Mouse (Mus musculus) myocyte (in vitro differentiated cells): Measurements from ENCODE around the gene Ppdpf.

Source experiments
- CEBPB ChIP-seq: IDR thresholded peaks from 2 replicates; pipeline ENCODE4 v1.6.1; 2011; ENCODE audit warnings: mild to moderate bottlenecking, moderate library complexity; ENCODE audit not compliant: poor library complexity, insufficient read depth, severe bottlenecking
- E2F4 ChIP-seq: IDR thresholded peaks from one replicate; pipeline ENCODE4 v1.6.1; 2011; ENCODE audit warnings: mild to moderate bottlenecking, control low read depth, moderate library complexity; ENCODE audit not compliant: insufficient read depth
- MAX ChIP-seq: IDR thresholded peaks from one replicate; pipeline ENCODE4 v1.6.1; 2011; ENCODE audit warnings: low read depth, mild to moderate bottlenecking, control low read depth
- MYOD1 ChIP-seq, 3 experiments: IDR thresholded peaks; one replicate each; pipeline ENCODE4 v1.6.1; 2011; ENCODE audit warnings: control low read depth in 2 of 3, low read depth in 2 of 3, mild to moderate bottlenecking in 2 of 3, moderate library complexity in 1 of 3; ENCODE audit not compliant: insufficient read length in 2 of 3, control insufficient read depth in 1 of 3
- POLR2A ChIP-seq: IDR thresholded peaks from one replicate; pipeline ENCODE4 v1.6.1; 2011; ENCODE audit warnings: low read depth, mild to moderate bottlenecking, control low read depth, moderate library complexity; ENCODE audit not compliant: insufficient read length
- POLR2AphosphoS2 ChIP-seq: IDR thresholded peaks from one replicate; pipeline ENCODE4 v1.6.1; 2011; ENCODE audit warnings: low read depth, control low read depth; ENCODE audit not compliant: insufficient read length
- REST ChIP-seq: IDR thresholded peaks from one replicate; pipeline ENCODE4 v1.6.1; 2011; ENCODE audit warnings: mild to moderate bottlenecking, control low read depth, moderate library complexity; ENCODE audit not compliant: insufficient read depth, insufficient read length
- SRF ChIP-seq: IDR thresholded peaks from one replicate; pipeline ENCODE4 v1.6.1; 2011; ENCODE audit warnings: low read depth; ENCODE audit not compliant: control insufficient read depth, insufficient read length
- TCF12 ChIP-seq: IDR thresholded peaks from one replicate; pipeline ENCODE4 v1.6.1; 2011; ENCODE audit warnings: mild to moderate bottlenecking, control low read depth; ENCODE audit not compliant: poor library complexity, insufficient read depth, severe bottlenecking
- USF1 ChIP-seq: IDR thresholded peaks from one replicate; pipeline ENCODE4 v1.6.1; 2011; ENCODE audit warnings: low read depth, mild to moderate bottlenecking, control low read depth, moderate library complexity

DNA sequence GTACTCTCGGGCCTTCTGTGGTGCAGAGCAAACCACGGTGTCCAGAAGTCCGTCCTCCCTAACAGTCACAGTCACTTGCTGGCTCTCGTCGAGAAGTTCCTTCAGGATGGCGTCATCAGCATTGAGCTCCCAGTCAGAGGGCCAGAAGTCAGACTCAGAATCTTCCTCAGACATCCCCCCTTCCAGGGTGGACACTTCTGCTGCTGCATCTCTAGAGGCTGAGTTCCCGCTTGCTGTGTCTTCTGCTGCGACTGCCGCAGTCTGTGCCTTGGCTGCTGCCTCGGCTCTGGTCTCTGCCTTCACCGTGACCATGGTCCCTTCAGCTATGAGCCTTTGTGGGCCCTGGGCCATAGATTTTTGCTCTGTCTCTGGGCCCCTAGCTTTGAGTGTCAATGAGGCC is 47.6 kb downstream of the Ppdpf start:
- TF ChIP-seq POLR2AphosphoS2 (no peak), POLR2A (no peak), USF1 (no peak), MYOD1 (IDR thresholded peaks at IDR 0.05; ENCODE audit: control insufficient read depth in 1 of 3, insufficient read length in 2 of 3, low read depth in 2 of 3) (no peak), MAX (no peak), TCF12 (no peak), E2F4 (no peak), REST (no peak), CEBPB (no peak), SRF (no peak)
